Mouse (Mus musculus) cerebellum, adult 2 months (tissue): ENCODE results near the gene Ncoa1.

Experiments
- CTCF ChIP-seq: fragments of 200-500 bp; IDR thresholded peaks from 2 replicates; pipeline ENCODE4 v1.5.1; 2011; ENCODE audit warnings: low read depth, mild to moderate bottlenecking, control low read depth, low read length, moderate library complexity, borderline replicate concordance; ENCODE audit not compliant: insufficient read depth
- POLR2A ChIP-seq: fragments of 200-500 bp; IDR thresholded peaks from 2 replicates; pipeline ENCODE4 v1.6.1; 2011; ENCODE audit warnings: low read length, control low read depth, borderline replicate concordance; ENCODE audit not compliant: insufficient read depth

GRCm38 (mm10) chr12:4243805-4244204 is 233.2 kb downstream of the Ncoa1 start:
- TF ChIP-seq CTCF (no peak), POLR2A (no peak)
